Mouse (Mus musculus): ENCODE data around the gene Adh6a. TPM values are rescaled to one million over a fixed set of nuclear protein-coding genes. Genes with fewer than 3 reads are reported as not detected.

Adh6a gene
- polyA plus RNA-seq, 1 experiment from 2014 or later, result not detected

GRCm38 (mm10) chr3:138290672-138291071 is 22.4 kb upstream of the Adh6a start:
- whole genome bisulfite sequencing, result 63% methylated on average over 2 of the region's 2 CpGs
- no peak overlapping the region for H3K4me3 ChIP-seq (ENCODE audit: low read depth, low read length)
- no peaks in the 10 kb centered on the region for H3K27me3 ChIP-seq (ENCODE audit: control insufficient read depth, insufficient read depth, low read depth, low read length)
- no peaks in the 10 kb centered on the region for H3K9me3 ChIP-seq (replicated peaks; ENCODE audit: control insufficient read depth, low read length, poor library complexity, severe bottlenecking)
- no peak overlapping the region for H3K9ac ChIP-seq (ENCODE audit: low read depth, low read length)
- no peaks in the 10 kb centered on the region for H3K36me3 ChIP-seq (ENCODE audit: control insufficient read depth, insufficient read depth, low read length)
- ATAC-seq, result no peak
- H3K27ac ChIP-seq (ENCODE audit: low read length), result no peak overlapping the region
- no peaks in the 10 kb centered on the region for H3K4me1 ChIP-seq (ENCODE audit: control insufficient read depth, insufficient read depth, low read length)
- H3K4me2 ChIP-seq (ENCODE audit: low read length), result no peak overlapping the region

GRCm38 (mm10) chr3:138291529-138292117 is 21.5 kb upstream of the Adh6a start:
- H3K27ac ChIP-seq (ENCODE audit: low read length), result no peak overlapping the region
- 98% methylated on average over 4 of the region's 4 CpGs for WGBS
- no peaks in the 10 kb centered on the region for H3K27me3 ChIP-seq (ENCODE audit: control insufficient read depth, insufficient read depth, low read depth, low read length)
- H3K4me2 ChIP-seq (ENCODE audit: low read length), result no peak overlapping the region
- no peak for ATAC-seq
- no peak overlapping the region for H3K4me3 ChIP-seq (ENCODE audit: low read depth, low read length)
- H3K9ac ChIP-seq (ENCODE audit: low read depth, low read length), result no peak overlapping the region
- no peaks in the 10 kb centered on the region for H3K36me3 ChIP-seq (ENCODE audit: control insufficient read depth, insufficient read depth, low read length)
- no peaks in the 10 kb centered on the region for H3K4me1 ChIP-seq (ENCODE audit: control insufficient read depth, insufficient read depth, low read length)
- no peaks in the 10 kb centered on the region for H3K9me3 ChIP-seq (replicated peaks; ENCODE audit: control insufficient read depth, low read length, poor library complexity, severe bottlenecking)

GRCm38 (mm10) chr3:138293298-138293895 is 19.7 kb upstream of the Adh6a start:
- no peaks in the 10 kb centered on the region for H3K36me3 ChIP-seq (ENCODE audit: control insufficient read depth, insufficient read depth, low read length)
- H3K9ac ChIP-seq (ENCODE audit: low read depth, low read length), result no peak overlapping the region
- H3K27ac ChIP-seq (ENCODE audit: low read length), result no peak overlapping the region
- 91% methylated on average over 7 of the region's 7 CpGs for WGBS
- no peak for ATAC-seq
- H3K4me3 ChIP-seq (ENCODE audit: low read depth, low read length), result no peak overlapping the region
- H3K4me1 ChIP-seq (ENCODE audit: control insufficient read depth, insufficient read depth, low read length), result no peaks in the 10 kb centered on the region
- H3K9me3 ChIP-seq (replicated peaks; ENCODE audit: control insufficient read depth, low read length, poor library complexity, severe bottlenecking), result no peaks in the 10 kb centered on the region; the same call in 1 of the 2 replicates
- no peaks in the 10 kb centered on the region for H3K27me3 ChIP-seq (ENCODE audit: control insufficient read depth, insufficient read depth, low read depth, low read length)
- no peak overlapping the region for H3K4me2 ChIP-seq (ENCODE audit: low read length)

GRCm38 (mm10) chr3:138300130-138300529 is 13.0 kb upstream of the Adh6a start:
- H3K27ac ChIP-seq (ENCODE audit: low read length), result no peak overlapping the region
- 92% methylated on average over 9 of the region's 9 CpGs for WGBS

GRCm38 (mm10) chr3:138302676-138303075 is 10.4 kb upstream of the Adh6a start:
- Histone ChIP-seq H3K36me3 (ENCODE audit: control insufficient read depth, insufficient read depth, low read length) (no peaks in the 10 kb centered on the region), H3K4me2 (ENCODE audit: low read length) (no peak overlapping the region), H3K9ac (ENCODE audit: low read depth, low read length) (no peak overlapping the region), H3K27me3 (ENCODE audit: control insufficient read depth, insufficient read depth, low read depth, low read length) (no peaks in the 10 kb centered on the region), H3K27ac (ENCODE audit: low read length) (no peak overlapping the region), H3K4me1 (ENCODE audit: control insufficient read depth, insufficient read depth, low read length) (no peaks in the 10 kb centered on the region; the same call in 1 of the 2 replicates), H3K4me3 (ENCODE audit: low read depth, low read length) (no peak overlapping the region), H3K9me3 (replicated peaks; ENCODE audit: control insufficient read depth, low read length, poor library complexity, severe bottlenecking) (no peaks in the 10 kb centered on the region; the same call in 1 of the 2 replicates)
- no peak for ATAC-seq
- WGBS, result 57% methylated on average over 4 of the region's 4 CpGs

More at GRCm38 (mm10) chr3:138300130-138300529, 13.0 kb upstream of the Adh6a start:
- no peak overlapping the region for H3K4me3 ChIP-seq (ENCODE audit: low read depth, low read length)
- no peaks in the 10 kb centered on the region; the same call in 1 of the 2 replicates for H3K9me3 ChIP-seq (replicated peaks; ENCODE audit: control insufficient read depth, low read length, poor library complexity, severe bottlenecking)
- no peak overlapping the region for H3K9ac ChIP-seq (ENCODE audit: low read depth, low read length)
- no peak overlapping the region for H3K4me2 ChIP-seq (ENCODE audit: low read length)
- H3K36me3 ChIP-seq (ENCODE audit: control insufficient read depth, insufficient read depth, low read length), result no peaks in the 10 kb centered on the region
- no peaks in the 10 kb centered on the region for H3K27me3 ChIP-seq (ENCODE audit: control insufficient read depth, insufficient read depth, low read depth, low read length)
- no peaks in the 10 kb centered on the region for H3K4me1 ChIP-seq (ENCODE audit: control insufficient read depth, insufficient read depth, low read length)
- ATAC-seq, result no peak

GRCm38 (mm10) chr3:138303771-138304488 is 9.2 kb upstream of the Adh6a start:
- H3K4me3 ChIP-seq (ENCODE audit: low read depth, low read length), result no peak overlapping the region
- 79% methylated on average over 6 of the region's 6 CpGs for WGBS
- H3K4me1 ChIP-seq (ENCODE audit: control insufficient read depth, insufficient read depth, low read length), result no peaks in the 10 kb centered on the region; the same call in 1 of the 2 replicates
- no peaks in the 10 kb centered on the region for H3K9me3 ChIP-seq (replicated peaks; ENCODE audit: control insufficient read depth, low read length, poor library complexity, severe bottlenecking)
- ATAC-seq, result no peak
- no peak overlapping the region for H3K9ac ChIP-seq (ENCODE audit: low read depth, low read length)
- no peak overlapping the region for H3K27ac ChIP-seq (ENCODE audit: low read length)
- no peaks in the 10 kb centered on the region for H3K36me3 ChIP-seq (ENCODE audit: control insufficient read depth, insufficient read depth, low read length)
- no peak overlapping the region for H3K4me2 ChIP-seq (ENCODE audit: low read length)
- H3K27me3 ChIP-seq (ENCODE audit: control insufficient read depth, insufficient read depth, low read depth, low read length), result no peaks in the 10 kb centered on the region

- H3K4me2 ChIP-seq (ENCODE audit: low read length), result no peak overlapping the region
- no peaks in the 10 kb centered on the region for H3K9me3 ChIP-seq (replicated peaks; ENCODE audit: control insufficient read depth, low read length, poor library complexity, severe bottlenecking)
- no peaks in the 10 kb centered on the region for H3K36me3 ChIP-seq (ENCODE audit: control insufficient read depth, insufficient read depth, low read length)
- H3K4me3 ChIP-seq (ENCODE audit: low read depth, low read length), result no peak overlapping the region
- H3K4me1 ChIP-seq (ENCODE audit: control insufficient read depth, insufficient read depth, low read length), result no peaks in the 10 kb centered on the region; the same call in 1 of the 2 replicates
- WGBS, result 48% methylated on average over 4 of the region's 4 CpGs
- H3K27ac ChIP-seq (ENCODE audit: low read length), result no peak overlapping the region
- H3K9ac ChIP-seq (ENCODE audit: low read depth, low read length), result no peak overlapping the region
- no peak for ATAC-seq
- no peaks in the 10 kb centered on the region for H3K27me3 ChIP-seq (ENCODE audit: control insufficient read depth, insufficient read depth, low read depth, low read length)
These were observed 8.6 kb upstream of the Adh6a start for GRCm38 (mm10) chr3:138304489-138304871.

- no peak for ATAC-seq
- no peaks in the 10 kb centered on the region for H3K9me3 ChIP-seq (replicated peaks; ENCODE audit: control insufficient read depth, low read length, poor library complexity, severe bottlenecking)
- no peak overlapping the region for H3K9ac ChIP-seq (ENCODE audit: low read depth, low read length)
- H3K36me3 ChIP-seq (ENCODE audit: control insufficient read depth, insufficient read depth, low read length), result no peaks in the 10 kb centered on the region
- no peak overlapping the region for H3K4me2 ChIP-seq (ENCODE audit: low read length)
- no peak overlapping the region for H3K27ac ChIP-seq (ENCODE audit: low read length)
- no peaks in the 10 kb centered on the region for H3K27me3 ChIP-seq (ENCODE audit: control insufficient read depth, insufficient read depth, low read depth, low read length)
- 69% methylated on average over 10 of the region's 10 CpGs for WGBS
- no peak overlapping the region for H3K4me3 ChIP-seq (ENCODE audit: low read depth, low read length)
- no peaks in the 10 kb centered on the region; the same call in 1 of the 2 replicates for H3K4me1 ChIP-seq (ENCODE audit: control insufficient read depth, insufficient read depth, low read length)
These were observed 7.4 kb upstream of the Adh6a start for GRCm38 (mm10) chr3:138305486-138306289.
